Mouse (Mus musculus): Measurements from ENCODE around the gene Kcnj15. TPM values are rescaled to one million over a fixed set of nuclear protein-coding genes. Genes with fewer than 3 reads are reported as not detected.

Gene Kcnj15
- polyA plus RNA-seq, 1 experiment from 2014 or later = 0.06 TPM

DNA sequence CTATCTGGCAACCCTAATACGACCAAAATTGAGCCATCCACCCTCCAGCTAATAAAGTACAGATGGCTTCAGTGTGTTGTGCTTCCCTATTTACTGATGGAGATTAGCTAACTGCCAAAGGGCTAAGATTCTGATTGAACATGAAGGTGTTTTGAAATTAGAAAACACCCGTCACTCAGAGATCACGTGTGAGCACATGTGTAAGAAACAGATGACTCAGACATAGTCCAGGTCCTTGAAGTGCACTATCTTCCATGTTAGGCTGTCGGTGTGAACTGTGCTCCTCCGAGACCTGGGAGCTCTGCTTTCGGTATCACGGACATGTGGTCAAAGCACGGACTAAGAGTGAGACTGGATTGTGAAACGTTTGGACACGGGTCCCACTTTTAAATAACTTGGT lies 26.0 kb downstream of the Kcnj15 start:
- Histone ChIP-seq H3K4me2 (no peak overlapping the region), H3K36me3 (no peaks in the 10 kb centered on the region), H3K4me3 (no peak overlapping the region), H3K9me3 (replicated peaks) (no peaks in the 10 kb centered on the region), H3K4me1 (no peaks in the 10 kb centered on the region; the same call in 1 of the 2 replicates), H3K27ac (no peak overlapping the region), H3K9ac (no peak overlapping the region), H3K27me3 (replicated peaks) (no peaks in the 10 kb centered on the region)
- no peak for ATAC-seq
- WGBS (ENCODE audit: insufficient replicate concordance) = 75% methylated on average over 10 of the region's 10 CpGs

DNA sequence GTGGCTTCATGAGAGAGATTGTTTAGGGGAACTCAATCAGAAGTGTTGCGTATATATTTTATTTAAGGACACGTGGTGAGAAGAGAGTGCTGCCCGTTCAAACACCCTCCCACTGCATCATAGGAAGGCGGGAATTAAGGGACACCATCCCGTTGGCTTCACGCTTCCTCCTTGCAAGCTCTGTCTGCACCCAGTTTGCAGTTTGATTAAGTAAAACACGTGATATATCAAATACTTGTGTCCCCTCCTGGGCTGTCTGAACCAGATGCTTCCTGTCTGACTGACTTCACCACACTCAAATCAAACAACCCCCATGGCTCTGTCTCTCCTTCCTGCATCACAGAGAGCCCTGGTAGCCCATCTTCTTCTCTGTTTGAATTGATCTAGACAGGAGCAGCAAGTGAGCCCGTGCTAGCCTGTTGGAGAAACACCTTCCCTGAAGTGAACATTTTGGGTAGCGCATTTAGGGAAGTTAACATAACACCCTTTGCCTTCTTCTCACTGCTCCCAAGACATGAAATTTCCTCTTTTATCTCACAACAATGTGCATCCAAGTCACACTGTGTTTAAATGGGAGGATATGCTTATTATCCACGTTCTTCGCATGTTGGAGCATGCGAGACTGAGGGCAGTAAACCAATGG lies 26.8 kb downstream of the Kcnj15 start:
- no peak for ATAC-seq
- H3K9ac ChIP-seq = no peak overlapping the region
- H3K4me1 ChIP-seq = no peaks in the 10 kb centered on the region; the same call in 1 of the 2 replicates
- H3K9me3 ChIP-seq (replicated peaks) = no peaks in the 10 kb centered on the region
- H3K27ac ChIP-seq = no peak overlapping the region
- H3K36me3 ChIP-seq = no peaks in the 10 kb centered on the region
- H3K4me3 ChIP-seq = no peak overlapping the region
- WGBS (ENCODE audit: insufficient replicate concordance) = 49% methylated on average over 12 of the region's 12 CpGs
- H3K4me2 ChIP-seq = no peak overlapping the region
- H3K27me3 ChIP-seq (replicated peaks) = no peaks in the 10 kb centered on the region

DNA sequence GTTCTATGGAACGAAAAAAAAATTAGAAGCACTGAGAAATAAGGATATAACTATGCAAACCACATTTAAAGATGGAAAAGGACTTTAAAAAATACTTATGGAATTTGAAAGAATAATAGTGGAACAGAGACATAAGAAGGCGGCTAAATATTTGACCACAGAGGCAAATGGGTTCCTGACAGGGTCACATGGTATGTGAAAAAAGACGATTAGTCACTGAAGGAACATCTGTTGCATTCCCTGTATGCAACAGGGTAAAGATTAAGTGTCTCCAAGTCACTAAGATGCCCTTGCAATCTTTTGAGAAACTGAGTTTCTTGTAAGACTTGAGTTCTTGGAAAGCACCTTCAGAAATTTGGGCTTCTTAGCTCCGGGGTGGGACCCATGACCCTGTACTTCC lies 27.7 kb downstream of the Kcnj15 start:
- WGBS (ENCODE audit: insufficient replicate concordance) = 62% methylated on average over 4 of the region's 4 CpGs
- no peak overlapping the region for H3K27ac ChIP-seq
- no peaks in the 10 kb centered on the region for H3K27me3 ChIP-seq (replicated peaks)
- H3K36me3 ChIP-seq = no peaks in the 10 kb centered on the region
- ATAC-seq = no peak
- H3K9ac ChIP-seq = no peak overlapping the region
- H3K4me1 ChIP-seq = no peaks in the 10 kb centered on the region; the same call in 1 of the 2 replicates
- no peak overlapping the region for H3K4me3 ChIP-seq
- H3K4me2 ChIP-seq = no peak overlapping the region
- H3K9me3 ChIP-seq (replicated peaks) = no peaks in the 10 kb centered on the region

DNA sequence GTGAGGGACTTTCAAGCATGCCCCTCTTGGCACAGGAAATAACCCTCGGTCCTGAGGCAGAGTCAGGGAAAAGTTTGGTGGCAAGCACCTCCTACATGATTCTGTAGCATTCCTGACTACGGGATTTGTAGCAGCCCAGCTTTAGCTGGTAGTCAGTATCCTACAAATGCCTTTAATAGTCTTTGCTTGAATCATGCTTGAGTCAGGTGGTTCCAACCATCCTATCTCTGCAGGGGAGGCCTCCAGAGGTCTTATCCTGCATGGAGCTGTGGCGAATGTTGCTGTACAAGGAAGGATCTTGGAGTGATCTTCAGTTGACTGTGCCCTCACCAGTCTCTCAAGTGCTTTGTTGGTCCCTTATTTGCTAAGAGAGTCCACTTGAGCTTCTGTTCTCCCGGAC lies 28.4 kb downstream of the Kcnj15 start:
- no peak for ATAC-seq
- Histone ChIP-seq H3K27me3 (replicated peaks) (no peaks in the 10 kb centered on the region), H3K4me1 (no peaks in the 10 kb centered on the region; the same call in 1 of the 2 replicates), H3K4me3 (no peak overlapping the region), H3K9me3 (replicated peaks) (no peaks in the 10 kb centered on the region), H3K4me2 (no peak overlapping the region), H3K9ac (no peak overlapping the region), H3K27ac (no peak overlapping the region), H3K36me3 (no peaks in the 10 kb centered on the region)
- 58% methylated on average over 4 of the region's 4 CpGs for WGBS (ENCODE audit: insufficient replicate concordance)

DNA sequence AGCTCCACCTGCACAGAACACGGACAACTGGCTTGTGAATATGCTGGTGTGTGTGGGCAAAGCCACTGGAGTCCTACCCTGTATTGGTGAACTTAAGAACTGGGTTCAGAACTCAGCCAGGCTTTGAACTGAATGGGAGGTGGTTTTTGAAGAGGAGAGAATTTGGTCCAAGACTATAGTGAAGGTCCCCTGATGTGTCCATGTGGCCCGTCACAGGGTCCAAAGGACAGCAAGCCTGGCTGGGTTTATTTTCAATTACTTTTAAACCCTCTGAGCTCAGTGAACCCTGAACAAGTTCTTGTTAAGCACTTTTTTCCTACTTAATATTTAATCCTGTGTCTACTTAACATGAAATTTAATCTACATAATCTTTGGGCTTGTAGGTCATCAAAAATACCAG lies 30.3 kb downstream of the Kcnj15 start:
- no peaks in the 10 kb centered on the region for H3K27me3 ChIP-seq (replicated peaks)
- no peaks in the 10 kb centered on the region for H3K9me3 ChIP-seq (replicated peaks)
- no peak overlapping the region for H3K4me2 ChIP-seq
- H3K27ac ChIP-seq = no peak overlapping the region
- H3K9ac ChIP-seq = no peak overlapping the region
- 74% methylated on average over 2 of the region's 2 CpGs for WGBS (ENCODE audit: insufficient replicate concordance)
- no peaks in the 10 kb centered on the region for H3K36me3 ChIP-seq
- ATAC-seq = no peak
- H3K4me1 ChIP-seq = no peaks in the 10 kb centered on the region; the same call in 1 of the 2 replicates
- H3K4me3 ChIP-seq = no peak overlapping the region

DNA sequence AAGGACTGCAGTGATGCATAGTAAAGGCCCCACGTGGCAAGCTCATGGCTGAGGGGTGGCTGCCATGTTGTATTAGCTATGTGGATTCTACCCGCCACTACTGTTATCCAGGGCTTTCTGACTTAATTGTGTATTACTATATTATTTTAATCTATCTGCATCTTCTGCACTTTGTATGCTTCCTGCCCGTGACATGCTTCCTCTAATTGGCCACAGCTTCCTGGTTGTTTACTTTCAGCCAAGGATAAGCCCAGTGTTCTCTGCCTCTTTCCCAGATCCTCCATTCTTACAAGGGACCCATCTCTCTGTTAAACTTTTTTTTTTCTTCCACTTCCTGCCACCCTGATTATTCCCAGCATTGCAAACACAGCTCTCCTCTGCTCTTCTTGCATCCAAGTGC lies 32.0 kb downstream of the Kcnj15 start:
- WGBS (ENCODE audit: insufficient replicate concordance) = 45% methylated on average over 3 of the region's 3 CpGs
- Histone ChIP-seq H3K36me3 (no peaks in the 10 kb centered on the region), H3K4me1 (no peaks in the 10 kb centered on the region; the same call in 1 of the 2 replicates), H3K27ac (0 out of 2 replicates have a peak overlapping the region, but pooled peaks have one; percentile 6), H3K4me3 (no peak overlapping the region), H3K9ac (no peak overlapping the region), H3K27me3 (replicated peaks) (no peaks in the 10 kb centered on the region), H3K4me2 (no peak overlapping the region), H3K9me3 (replicated peaks) (no peaks in the 10 kb centered on the region)
- ATAC-seq = no peak

DNA sequence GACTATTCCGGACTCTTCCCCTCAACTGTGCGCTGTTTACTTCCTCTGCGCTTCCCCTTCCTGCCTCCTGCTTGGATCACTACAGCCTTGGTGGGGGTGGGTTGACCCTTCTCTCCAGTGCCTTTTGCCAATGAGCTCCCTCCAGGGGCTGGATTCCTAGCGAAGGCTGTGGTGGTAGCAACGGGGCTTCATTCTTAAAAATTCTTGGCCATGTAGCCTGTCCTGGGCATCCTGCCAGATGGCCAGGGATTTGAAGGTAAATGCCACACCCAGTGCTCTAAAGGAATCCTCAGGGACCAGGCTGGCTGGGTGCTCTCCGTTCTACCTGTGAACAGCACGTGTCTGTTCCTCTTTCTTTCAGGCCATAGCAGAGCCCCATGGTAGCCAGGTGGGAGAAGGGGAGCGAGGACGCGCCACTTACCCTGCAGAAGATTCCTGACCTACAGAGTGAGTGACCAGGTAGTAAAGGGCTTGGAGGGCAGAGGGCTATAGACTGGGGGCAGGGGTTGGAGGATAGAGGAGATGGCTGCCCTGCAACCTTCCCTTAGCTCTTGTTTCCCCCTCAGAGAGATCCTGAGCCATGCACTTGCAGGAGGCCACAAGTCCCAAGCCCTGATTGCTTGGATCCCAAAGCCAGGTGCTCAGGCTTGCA lies 34.2 kb downstream of the Kcnj15 start:
- H3K4me3 ChIP-seq = no peak overlapping the region
- H3K9me3 ChIP-seq (replicated peaks) = no peaks in the 10 kb centered on the region
- WGBS (ENCODE audit: insufficient replicate concordance) = 53% methylated on average over 10 of the region's 10 CpGs
- ATAC-seq = no peak
- no peaks in the 10 kb centered on the region for H3K36me3 ChIP-seq
- no peak overlapping the region for H3K9ac ChIP-seq
- H3K4me1 ChIP-seq = no peaks in the 10 kb centered on the region; the same call in 1 of the 2 replicates
- H3K27ac ChIP-seq = no peak overlapping the region
- H3K4me2 ChIP-seq = no peak overlapping the region
- no peaks in the 10 kb centered on the region for H3K27me3 ChIP-seq (replicated peaks)

DNA sequence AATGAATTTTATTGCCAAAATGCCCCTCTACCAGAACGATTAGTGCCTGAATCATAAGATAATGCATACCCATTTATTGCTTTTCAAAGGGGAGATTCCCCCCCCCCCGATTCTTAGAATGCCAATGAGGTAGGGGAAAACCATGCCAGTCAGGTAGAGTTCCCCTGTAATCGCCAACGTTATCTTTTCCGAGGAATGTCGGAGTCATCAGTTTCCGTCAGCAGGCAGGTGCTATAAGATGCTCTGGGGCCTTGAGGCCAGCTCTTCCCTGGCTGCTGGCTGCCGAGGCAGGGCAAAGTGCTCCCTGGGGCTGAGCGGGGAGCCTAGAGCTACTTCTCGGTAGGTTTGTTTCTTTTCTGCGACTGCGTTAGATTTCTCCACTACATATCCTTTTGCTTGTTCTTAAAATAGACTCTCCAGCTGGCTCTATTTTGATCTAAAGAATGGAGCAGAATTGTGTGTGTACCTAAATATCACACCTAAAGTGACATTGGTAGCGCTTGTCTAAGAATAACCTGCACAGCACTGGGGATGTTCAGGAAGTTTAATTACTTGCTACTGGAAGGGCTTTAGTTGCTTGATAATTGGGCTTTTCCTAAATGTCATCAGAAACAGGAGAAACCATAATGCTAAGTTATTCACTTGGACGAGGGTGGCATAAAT lies 35.6 kb downstream of the Kcnj15 start:
- Histone ChIP-seq H3K36me3 (no peaks in the 10 kb centered on the region), H3K4me3 (no peak overlapping the region), H3K9me3 (replicated peaks) (no peaks in the 10 kb centered on the region), H3K4me2 (no peak overlapping the region), H3K27ac (no peak overlapping the region), H3K9ac (no peak overlapping the region), H3K27me3 (replicated peaks) (no peaks in the 10 kb centered on the region), H3K4me1 (no peaks in the 10 kb centered on the region; the same call in 1 of the 2 replicates)
- WGBS (ENCODE audit: insufficient replicate concordance) = 76% methylated on average over 14 of the region's 14 CpGs
- no peak for ATAC-seq

DNA sequence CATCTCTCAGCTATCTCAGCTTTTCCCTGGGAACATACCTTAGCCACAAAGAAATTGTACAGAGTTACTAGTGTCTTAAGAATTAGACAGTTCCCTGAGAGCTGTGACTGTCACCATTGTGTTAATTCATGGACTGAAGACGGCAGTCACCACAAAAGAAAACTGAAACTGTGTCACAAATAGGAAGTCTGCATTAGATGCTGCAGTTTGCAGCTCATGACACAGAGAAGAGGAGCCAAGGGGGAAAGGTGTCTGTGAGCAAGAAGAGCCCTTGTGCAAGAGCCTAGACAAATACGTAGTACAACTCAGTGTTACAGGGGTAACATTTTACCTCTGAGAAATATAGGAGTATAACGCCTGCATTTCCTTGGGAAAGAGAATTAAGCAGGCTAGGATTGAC lies 40.3 kb downstream of the Kcnj15 start:
- H3K4me1 ChIP-seq = no peaks in the 10 kb centered on the region
- H3K4me3 ChIP-seq = no peak overlapping the region
- H3K9me3 ChIP-seq (replicated peaks) = no peaks in the 10 kb centered on the region
- H3K27me3 ChIP-seq (replicated peaks) = no peaks in the 10 kb centered on the region
- H3K9ac ChIP-seq = no peak overlapping the region
- no peaks in the 10 kb centered on the region for H3K36me3 ChIP-seq
- 60% methylated on average over 3 of the region's 3 CpGs for WGBS (ENCODE audit: insufficient replicate concordance)
- H3K27ac ChIP-seq = no peak overlapping the region
- no peak overlapping the region for H3K4me2 ChIP-seq
- ATAC-seq = no peak

DNA sequence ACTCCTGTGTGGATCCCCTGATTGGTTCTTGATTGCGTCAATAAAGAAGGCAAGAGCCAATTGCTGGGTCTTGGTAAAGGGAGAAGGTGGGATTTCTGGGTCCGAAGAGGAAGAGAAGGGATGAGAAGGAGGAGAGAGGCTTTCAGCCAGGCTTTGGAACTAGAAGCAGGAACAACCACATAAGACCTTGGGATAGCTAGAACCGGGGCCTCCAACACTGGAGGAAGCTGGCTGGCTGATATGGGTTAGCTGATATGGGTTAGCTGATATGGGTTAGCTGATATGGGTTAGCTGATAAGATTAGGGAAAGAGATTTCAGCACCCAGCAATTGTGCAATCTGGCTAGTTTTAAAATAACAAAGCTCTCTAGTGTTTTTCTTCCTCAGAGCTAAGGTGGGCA lies 44.3 kb downstream of the Kcnj15 start:
- no peaks in the 10 kb centered on the region for H3K36me3 ChIP-seq
- no peak for ATAC-seq
- 45% methylated on average over 3 of the region's 3 CpGs for WGBS (ENCODE audit: insufficient replicate concordance)
- H3K9me3 ChIP-seq (replicated peaks) = no peaks in the 10 kb centered on the region
- H3K4me3 ChIP-seq = no peak overlapping the region
- no peak overlapping the region for H3K4me2 ChIP-seq
- no peaks in the 10 kb centered on the region for H3K27me3 ChIP-seq (replicated peaks)
- H3K9ac ChIP-seq = no peak overlapping the region
- H3K4me1 ChIP-seq = peaks cover 8% of the 10 kb centered on the region
- H3K27ac ChIP-seq = no peak overlapping the region

DNA sequence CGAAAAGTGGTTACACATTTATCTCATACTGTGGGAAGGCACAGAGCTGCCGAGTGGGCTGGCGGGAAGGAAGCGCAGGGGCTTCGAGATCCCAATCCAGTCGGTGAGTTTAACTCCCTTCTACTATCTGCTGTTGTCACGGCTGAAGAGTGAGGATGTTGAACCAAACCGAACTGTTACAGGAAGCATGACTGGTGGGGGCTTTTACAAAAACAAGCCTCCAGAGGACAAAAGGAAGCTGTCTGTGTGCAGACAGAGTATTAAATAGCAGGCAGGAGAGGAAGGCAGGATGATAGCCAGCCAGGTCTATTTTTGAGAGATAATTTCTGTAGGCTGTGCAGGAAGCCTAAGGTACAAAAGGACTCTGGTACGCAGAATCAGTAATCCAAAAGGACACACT lies 46.3 kb downstream of the Kcnj15 start:
- peak overlapping the region; percentile 11; the same call in 1 of the 2 replicates for H3K4me2 ChIP-seq
- H3K9ac ChIP-seq = no peak overlapping the region
- no peaks in the 10 kb centered on the region for H3K27me3 ChIP-seq (replicated peaks)
- no peaks in the 10 kb centered on the region for H3K9me3 ChIP-seq (replicated peaks)
- H3K27ac ChIP-seq = peak overlapping the region; percentile 22; the same call in 1 of the 2 replicates
- ATAC-seq = no peak
- no peaks in the 10 kb centered on the region for H3K36me3 ChIP-seq
- peaks cover 8% of the 10 kb centered on the region for H3K4me1 ChIP-seq
- 14% methylated on average over 9 of the region's 9 CpGs for WGBS (ENCODE audit: insufficient replicate concordance)
- H3K4me3 ChIP-seq = no peak overlapping the region

DNA sequence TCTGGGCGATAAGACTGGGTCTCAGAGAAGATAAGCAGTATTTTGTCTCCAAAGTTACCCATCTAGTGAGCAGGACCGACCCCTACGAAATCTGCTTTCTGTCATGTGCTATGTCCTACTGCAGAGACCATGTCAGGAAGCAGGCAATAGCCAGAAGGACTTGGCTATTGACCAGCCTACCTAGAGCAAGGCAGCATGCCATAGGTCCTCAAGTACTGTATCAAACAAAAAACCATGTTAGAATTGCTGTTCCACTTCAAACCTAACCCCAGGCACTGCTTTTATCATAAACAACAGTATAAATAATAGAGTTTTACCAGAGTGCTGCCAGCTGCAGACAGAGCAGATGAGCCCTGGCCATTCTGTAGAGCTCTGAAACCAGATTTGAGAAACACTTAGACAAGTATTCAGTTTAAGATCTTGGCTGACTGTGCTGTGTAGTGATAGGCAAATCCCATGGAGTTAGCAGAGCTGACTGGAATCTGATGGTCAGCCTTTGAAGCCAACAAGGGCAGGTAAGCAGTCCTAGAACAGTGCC lies 50.5 kb downstream of the Kcnj15 start:
- Histone ChIP-seq H3K36me3 (no peaks in the 10 kb centered on the region), H3K9ac (no peak overlapping the region), H3K9me3 (replicated peaks) (no peaks in the 10 kb centered on the region), H3K27ac (no peak overlapping the region), H3K27me3 (replicated peaks) (no peaks in the 10 kb centered on the region), H3K4me3 (no peak overlapping the region), H3K4me1 (peaks cover 8% of the 10 kb centered on the region), H3K4me2 (no peak overlapping the region)
- WGBS (ENCODE audit: insufficient replicate concordance) = 65% methylated on average over 3 of the region's 3 CpGs
- no peak for ATAC-seq

Measured in liver, embryonic 12.5 days (tissue).